Mouse (Mus musculus) testis, adult 2 months (tissue): ENCODE data around the gene Rad51c.

Experiments used
- CTCF ChIP-seq: fragments of 200-500 bp; IDR thresholded peaks from 2 replicates; pipeline ENCODE4 v1.5.1; 2012; ENCODE audit warnings: low read depth, mild to moderate bottlenecking, inconsistent platforms, low read length, moderate library complexity; ENCODE audit not compliant: control insufficient read depth, insufficient read depth, insufficient replicate concordance
- POLR2A ChIP-seq: fragments of 200-500 bp; IDR thresholded peaks from 2 replicates; pipeline ENCODE4 v1.6.1; 2012; ENCODE audit warnings: low read depth, mild to moderate bottlenecking, inconsistent platforms, low read length, moderate library complexity; ENCODE audit not compliant: control insufficient read depth

DNA sequence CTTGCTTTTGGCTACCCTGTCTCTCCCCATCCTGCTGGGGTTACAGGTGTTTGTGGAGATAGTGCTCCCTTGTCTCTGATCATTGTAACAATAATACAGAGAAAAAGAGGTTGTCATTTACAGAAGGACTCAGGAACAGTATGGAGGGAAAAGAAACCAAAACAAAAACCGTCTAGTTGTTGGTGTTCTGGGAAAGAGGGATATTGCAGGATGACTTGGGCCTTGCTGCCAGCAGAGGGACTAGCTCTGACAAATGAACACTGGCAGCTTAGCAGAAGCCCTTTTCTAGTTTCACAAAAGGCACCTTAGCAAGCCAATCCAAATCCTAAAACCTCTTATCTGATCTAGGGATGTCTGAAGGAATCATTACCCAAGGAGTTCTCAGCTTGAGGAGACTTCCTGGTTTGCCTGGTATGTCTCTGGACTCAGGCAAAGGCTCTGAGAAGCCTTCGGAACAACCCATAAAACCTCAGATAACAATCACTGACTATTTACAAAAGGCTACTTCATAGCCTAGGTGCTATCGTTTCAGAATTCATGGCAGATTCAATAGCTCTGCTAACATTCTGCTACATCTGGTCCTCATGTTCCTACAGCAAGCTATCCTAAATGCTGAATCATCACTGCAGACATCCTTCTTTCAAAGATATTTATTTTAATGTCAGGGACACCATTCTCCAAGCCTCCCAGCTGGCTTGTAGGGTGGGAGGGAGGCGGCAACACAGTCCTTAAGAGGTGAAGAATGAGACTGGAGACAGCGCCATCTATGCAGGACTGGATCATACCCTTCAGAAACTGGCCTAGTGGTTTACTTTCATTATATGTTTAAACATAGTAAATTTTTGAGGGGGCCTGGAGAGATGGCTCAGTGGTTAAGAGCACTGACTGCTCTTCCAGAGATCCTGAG lies 31.8 kb upstream of the Rad51c start:
- no peak for TF ChIP-seq CTCF
- TF ChIP-seq POLR2A, result no peak
